In the genomic region with DNA sequence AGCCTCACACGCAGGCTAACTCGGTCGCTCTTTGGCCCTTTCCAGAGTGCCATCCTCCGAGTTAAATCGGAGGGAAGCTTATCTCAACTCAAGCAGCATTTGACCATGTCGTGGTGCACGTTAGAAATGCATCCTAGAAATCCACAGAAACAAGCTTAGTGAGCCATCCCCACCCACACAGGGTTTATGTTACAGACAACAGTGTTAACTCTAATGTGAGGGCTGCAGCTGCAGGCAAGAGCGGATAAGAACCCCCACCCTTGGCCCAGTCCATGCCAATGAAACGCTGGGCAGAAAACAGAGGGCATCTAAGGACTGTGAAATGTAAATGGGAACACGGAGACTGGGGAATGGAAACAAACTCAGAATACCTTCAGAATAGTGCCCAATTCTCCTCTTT, we compare ENCODE assay signal across 15 mouse cellular contexts.
A peak's percentile ranks its signal among the peaks of the same experiment; 100 is the strongest.
DNase-seq lines count a peak whose midpoint lies in the region; ATAC-seq lines count a peak whose summit lies in the region.
"Had no signal": no experiment of that assay in that cellular context is flagged by ENCODE, and none has a peak within 500 bp of the region (broad histone marks: within the 10 kb centered on the region; RNA-seq: fewer than 3 reads in every experiment).

No protein-coding gene starts in this region.

- WGBS in heart, embryonic 13.5 days: 40% methylated on average over 10 of the region's 10 CpGs
- 55% methylated on average over 10 of the region's 10 CpGs for WGBS in heart, embryonic 10.5 days

- H3K4me2 ChIP-seq in heart, embryonic 13.5 days: peak overlapping the region; percentile 22; the same call in 1 of the 2 replicates
- H3K4me2 ChIP-seq: neural tube, embryonic 13.5 days had no signal

- H3K27ac ChIP-seq in heart, embryonic 13.5 days (replicated peaks): no peak overlapping the region
- no peak overlapping the region for H3K27ac ChIP-seq in heart, embryonic 10.5 days
- H3K27ac ChIP-seq: heart, adult 2 months; hindbrain, postnatal 0 days; neural tube, embryonic 13.5 days had no signal

- DNase-seq in cerebellum, adult 9-10 months: peak; percentile 28
- no peak for DNase-seq in cerebellum, postnatal 4 days (ENCODE audit: low spot score in 2 of 2)
- DNase-seq in heart, embryonic 10.5 days (ENCODE audit: low spot score): no peak
- peak; percentile 20 for DNase-seq in thymus, postnatal 4 days
- no peak for DNase-seq in thymus, postnatal 14 days
- no peak for DNase-seq in liver
- DNase-seq: adrenal gland, postnatal 25 days; heart, adult 2 months; heart, postnatal 36 days; liver, postnatal 0 days; thymus, postnatal 36 days had no signal

- no peaks in the 10 kb centered on the region for H3K27me3 ChIP-seq in heart, embryonic 13.5 days (replicated peaks)
- H3K27me3 ChIP-seq in heart, embryonic 10.5 days (ENCODE audit: insufficient read depth, poor library complexity, severe bottlenecking): no peaks in the 10 kb centered on the region
- H3K27me3 ChIP-seq: neural tube, embryonic 13.5 days had no signal

- H3K9ac ChIP-seq in heart, embryonic 13.5 days: no peak overlapping the region
- H3K9ac ChIP-seq: liver, postnatal 0 days; neural tube, embryonic 13.5 days had no signal

- peaks cover 7% of the 10 kb centered on the region for H3K4me1 ChIP-seq in heart, embryonic 13.5 days
- H3K4me1 ChIP-seq in heart, embryonic 10.5 days: peaks cover 9% of the 10 kb centered on the region; the same call in 1 of the 2 replicates
- H3K4me1 ChIP-seq: neural tube, embryonic 13.5 days had no signal

- no peak for ATAC-seq in heart, embryonic 13.5 days (ENCODE audit: extremely low read depth, insufficient number of reproducible peaks, low FRiP score, low TSS enrichment)
- no peak for ATAC-seq in megakaryocyte-erythroid progenitor cell, adult 5-6 weeks (replicated peaks; ENCODE audit: low FRiP score, low TSS enrichment, poor library complexity, severe bottlenecking)
- ATAC-seq: hindbrain, postnatal 0 days; liver, postnatal 0 days had no signal

- no peak overlapping the region for H3K4me3 ChIP-seq in heart, embryonic 13.5 days
- H3K4me3 ChIP-seq in heart, embryonic 10.5 days: no peak overlapping the region
- H3K4me3 ChIP-seq: heart, adult 2 months; neural tube, embryonic 13.5 days had no signal

- no peaks in the 10 kb centered on the region for H3K36me3 ChIP-seq in heart, embryonic 13.5 days
- H3K36me3 ChIP-seq in heart, embryonic 10.5 days: no peaks in the 10 kb centered on the region
- H3K36me3 ChIP-seq: neural tube, embryonic 13.5 days had no signal

- 0 out of 2 replicates have a peak, but pooled peaks cover 3% of the 10 kb centered on the region for H3K9me3 ChIP-seq in heart, embryonic 13.5 days
- no peaks in the 10 kb centered on the region for H3K9me3 ChIP-seq in heart, embryonic 10.5 days
- H3K9me3 ChIP-seq: neural tube, embryonic 13.5 days had no signal

Comparison
In these comparisons a context has a peak if more than half of its experiments do, and no peak if none do; other contexts are left out.
1. DNase-seq: peak in cerebellum, adult 9-10 months (single experiment) and thymus, postnatal 4 days (single experiment); none in cerebellum, postnatal 4 days (0 of 2), heart, embryonic 10.5 days (single experiment), thymus, postnatal 14 days (single experiment) and liver (single experiment).